In genomic region chr19:18641001-18641400, GRCm38 (mm10) we compare ENCODE assay signal across 22 mouse cellular contexts. TPM values are rescaled to one million over a fixed set of nuclear protein-coding genes. Genes with fewer than 3 reads are reported as not detected.
DNase-seq lines count a peak whose midpoint lies in the region; ATAC-seq and TF ChIP-seq lines count a peak whose summit lies in the region.
"Had no signal": no experiment of that assay in that cellular context is flagged by ENCODE, and none has a peak within 500 bp of the region (broad histone marks: within the 10 kb centered on the region; RNA-seq: fewer than 3 reads in every experiment).

No protein-coding gene starts in this region.

- ATAC-seq in heart, embryonic 16.5 days (replicated peaks; ENCODE audit: extremely low read depth, insufficient read depth, low FRiP score): 0 out of 2 replicates have a peak, but pooled peaks have one; percentile 52
- peak; percentile 26; the same call in 1 of the 2 replicates for ATAC-seq in kidney, embryonic 16.5 days (ENCODE audit: low FRiP score, low TSS enrichment)
- no peak for ATAC-seq in embryonic facial prominence, embryonic 15.5 days (ENCODE audit: insufficient number of reproducible peaks, low FRiP score, low TSS enrichment, low read depth)
- ATAC-seq: CD4-positive, CD25-positive, alpha-beta regulatory T cell, adult 4 months; forebrain, embryonic 15.5 days; intestine, postnatal 0 days had no signal

- WGBS in heart, embryonic 16.5 days: 60% methylated on average over 4 of the region's 4 CpGs
- WGBS in heart, adult 2 months: 34% methylated on average over 4 of the region's 4 CpGs
- WGBS in kidney, embryonic 16.5 days: 50% methylated on average over 4 of the region's 4 CpGs
- WGBS in kidney, adult 2 months: 41% methylated on average over 4 of the region's 4 CpGs
- 28% methylated on average over 4 of the region's 4 CpGs for WGBS in embryonic facial prominence, embryonic 15.5 days

- no peaks in the 10 kb centered on the region for H3K9me3 ChIP-seq in heart, embryonic 16.5 days (replicated peaks; ENCODE audit: control insufficient read depth, low read length)
- no peaks in the 10 kb centered on the region for H3K9me3 ChIP-seq in kidney, embryonic 16.5 days (ENCODE audit: low read length)
- no peaks in the 10 kb centered on the region for H3K9me3 ChIP-seq in embryonic facial prominence, embryonic 15.5 days (replicated peaks)
- H3K9me3 ChIP-seq: forebrain, embryonic 12.5 days; forebrain, embryonic 15.5 days; hindbrain, embryonic 12.5 days; hindbrain, embryonic 15.5 days had no signal

- no peaks in the 10 kb centered on the region; the same call in 1 of the 2 replicates for H3K36me3 ChIP-seq in heart, embryonic 16.5 days (ENCODE audit: control insufficient read depth, insufficient read depth)
- no peaks in the 10 kb centered on the region; the same call in 1 of the 2 replicates for H3K36me3 ChIP-seq in heart, adult 2 months (ENCODE audit: control insufficient read depth, insufficient read depth, low read length)
- H3K36me3 ChIP-seq in kidney, embryonic 16.5 days (ENCODE audit: insufficient read depth, low read length): no peaks in the 10 kb centered on the region
- H3K36me3 ChIP-seq in kidney, adult 2 months (ENCODE audit: control insufficient read depth, insufficient read depth, low read length): peaks cover 8% of the 10 kb centered on the region
- H3K36me3 ChIP-seq in embryonic facial prominence, embryonic 15.5 days: 0 out of 2 replicates have a peak, but pooled peaks cover 5% of the 10 kb centered on the region
- H3K36me3 ChIP-seq: forebrain, embryonic 12.5 days; forebrain, embryonic 15.5 days; hindbrain, embryonic 12.5 days; hindbrain, embryonic 15.5 days had no signal

- TF ChIP-seq CTCF in heart, adult 2 months (IDR thresholded peaks at IDR 0.05): no peak
- no peak for TF ChIP-seq CTCF in kidney, adult 2 months (conservative IDR thresholded peaks at IDR 0.05; ENCODE audit: insufficient read depth, insufficient read length, low read depth, low read length)

- DNase-seq in heart, adult 2 months: no peak
- no peak for DNase-seq in kidney, adult 2 months
- no peak for DNase-seq in retina, postnatal 1 day
- DNase-seq: adrenal gland, adult 2 months; adrenal gland, postnatal 14 days; cerebellum, adult 11 months; cerebellum, adult 2 months; cerebellum, adult 9-11 months; cerebellum, postnatal 25 days; gastrocnemius, postnatal 36 days; heart, adult 18-20 months had no signal

- intact Hi-C loops in heart, adult 2 months (cut with DNase I): loop anchor here (2.0 kb wide), 1 partner anchor 72 kb away; the partner anchor contains the start of gene D030056L22Rik

- no peaks in the 10 kb centered on the region for H3K4me1 ChIP-seq in heart, embryonic 16.5 days (ENCODE audit: control insufficient read depth, insufficient read depth, low read length)
- no peaks in the 10 kb centered on the region; the same call in 1 of the 2 replicates for H3K4me1 ChIP-seq in heart, adult 2 months (ENCODE audit: control insufficient read depth, insufficient read depth, low read length)
- peaks cover 5% of the 10 kb centered on the region; the same call in 1 of the 2 replicates for H3K4me1 ChIP-seq in kidney, embryonic 16.5 days (ENCODE audit: insufficient read depth, low read length)
- H3K4me1 ChIP-seq in kidney, adult 2 months (ENCODE audit: control insufficient read depth, insufficient read depth, low read length): no peaks in the 10 kb centered on the region
- H3K4me1 ChIP-seq in embryonic facial prominence, embryonic 15.5 days: 0 out of 2 replicates have a peak, but pooled peaks cover 7% of the 10 kb centered on the region
- H3K4me1 ChIP-seq: forebrain, embryonic 12.5 days; forebrain, embryonic 15.5 days; hindbrain, embryonic 12.5 days; hindbrain, embryonic 15.5 days had no signal

- H3K4me2 ChIP-seq in heart, embryonic 16.5 days (ENCODE audit: low read depth, low read length): no peak overlapping the region
- no peak overlapping the region for H3K4me2 ChIP-seq in kidney, embryonic 16.5 days (replicated peaks; ENCODE audit: low read depth, low read length)
- no peak overlapping the region for H3K4me2 ChIP-seq in embryonic facial prominence, embryonic 15.5 days (replicated peaks)
- H3K4me2 ChIP-seq: forebrain, embryonic 12.5 days; forebrain, embryonic 15.5 days; heart, embryonic 11.5 days; hindbrain, embryonic 12.5 days; hindbrain, embryonic 15.5 days had no signal

- H3K79me2 ChIP-seq in heart, adult 2 months (replicated peaks; ENCODE audit: control insufficient read depth, insufficient read depth, low read length): no peaks in the 10 kb centered on the region

- H3K4me3 ChIP-seq in heart, embryonic 16.5 days (ENCODE audit: low read length): no peak overlapping the region
- H3K4me3 ChIP-seq in heart, adult 2 months: no peak overlapping the region
- no peak overlapping the region for H3K4me3 ChIP-seq in kidney, embryonic 16.5 days (ENCODE audit: low read length)
- H3K4me3 ChIP-seq in kidney, adult 2 months (ENCODE audit: insufficient read depth, low read depth, low read length): no peak overlapping the region
- H3K4me3 ChIP-seq in embryonic facial prominence, embryonic 15.5 days (replicated peaks): no peak overlapping the region
- H3K4me3 ChIP-seq: erythroblast, embryonic 14.5 days; forebrain, embryonic 12.5 days; forebrain, embryonic 15.5 days; hindbrain, embryonic 12.5 days; hindbrain, embryonic 15.5 days had no signal

- H3K27ac ChIP-seq in heart, embryonic 16.5 days (ENCODE audit: low read length): no peak overlapping the region
- H3K27ac ChIP-seq in heart, adult 2 months: no peak overlapping the region
- no peak overlapping the region for H3K27ac ChIP-seq in kidney, embryonic 16.5 days (ENCODE audit: low read length)
- no peak overlapping the region for H3K27ac ChIP-seq in kidney, adult 2 months (ENCODE audit: insufficient read depth, low read depth, low read length)
- H3K27ac ChIP-seq in embryonic facial prominence, embryonic 15.5 days (replicated peaks): 0 out of 2 replicates have a peak overlapping the region, but pooled peaks have one; percentile 34
- H3K27ac ChIP-seq: forebrain, embryonic 12.5 days; forebrain, embryonic 15.5 days; hindbrain, embryonic 12.5 days; hindbrain, embryonic 15.5 days had no signal

- TF ChIP-seq EP300 in heart, adult 2 months (IDR thresholded peaks at IDR 0.05; ENCODE audit: insufficient read depth, low read depth, low read length): no peak

- no peak overlapping the region for H3K9ac ChIP-seq in heart, embryonic 16.5 days (ENCODE audit: low read length)
- no peak overlapping the region for H3K9ac ChIP-seq in heart, adult 2 months (ENCODE audit: low read depth, low read length)
- H3K9ac ChIP-seq in kidney, embryonic 16.5 days (replicated peaks; ENCODE audit: low read length): no peak overlapping the region
- no peak overlapping the region for H3K9ac ChIP-seq in embryonic facial prominence, embryonic 15.5 days
- H3K9ac ChIP-seq: forebrain, embryonic 12.5 days; forebrain, embryonic 15.5 days; hindbrain, embryonic 12.5 days; hindbrain, embryonic 15.5 days had no signal

- TF ChIP-seq POLR2A in heart, adult 2 months (IDR thresholded peaks at IDR 0.05; ENCODE audit: insufficient read depth, low read depth, low read length): no peak
- no peak for TF ChIP-seq POLR2A in kidney, adult 2 months (IDR thresholded peaks at IDR 0.05; ENCODE audit: low read depth, low read length)

- H3K27me3 ChIP-seq in heart, embryonic 16.5 days (ENCODE audit: control insufficient read depth, insufficient read depth, low read length): no peaks in the 10 kb centered on the region
- no peaks in the 10 kb centered on the region for H3K27me3 ChIP-seq in heart, adult 2 months (ENCODE audit: control insufficient read depth, insufficient read depth, low read length)
- H3K27me3 ChIP-seq in kidney, embryonic 16.5 days (ENCODE audit: insufficient read depth, low read length): no peaks in the 10 kb centered on the region
- no peaks in the 10 kb centered on the region for H3K27me3 ChIP-seq in kidney, adult 2 months (replicated peaks; ENCODE audit: control insufficient read depth, insufficient read depth, low read length)
- H3K27me3 ChIP-seq in embryonic facial prominence, embryonic 15.5 days: no peaks in the 10 kb centered on the region
- H3K27me3 ChIP-seq: forebrain, embryonic 12.5 days; forebrain, embryonic 15.5 days; hindbrain, embryonic 12.5 days; hindbrain, embryonic 15.5 days had no signal

RNA-seq across cellular contexts. Expression of gene Nmrk1, which starts 9.3 kb away (rescaled TPM):
- polyA plus RNA-seq in heart, embryonic 16.5 days (2015; fragmentation: Nextera tagmentation; extraction: Ambion mirVana): 8.0 and 8.3 TPM in 2 replicates
- 1 to 10 TPM; 2.3 to 2.5 TPM for total RNA-seq in heart, adult 2 months (2021)
- 5.4 and 9.7 TPM in 2 replicates for polyA plus RNA-seq in heart, adult 2 months (2012; rRNA removed)
- polyA plus RNA-seq in kidney, embryonic 16.5 days (2015; fragmentation: Nextera tagmentation; extraction: Ambion mirVana): 28.6 and 29.2 TPM in 2 replicates
- 77.1 and 78.6 TPM in 2 replicates for polyA plus RNA-seq in kidney, adult 2 months (2012; rRNA removed)
- 20.0 and 21.0 TPM in 2 replicates for polyA plus RNA-seq in embryonic facial prominence, embryonic 15.5 days (2015; fragmentation: Nextera tagmentation; extraction: Ambion mirVana)
- polyA plus RNA-seq: erythroblast, embryonic 14.5 days had no signal

RNA-seq across cellular contexts. Expression of gene Ostf1, which starts 9.4 kb away (rescaled TPM):
- 89.5 and 94.1 TPM in 2 replicates for polyA plus RNA-seq in heart, embryonic 16.5 days (2015; fragmentation: Nextera tagmentation; extraction: Ambion mirVana)
- total RNA-seq in heart, adult 2 months (2021): 10 to 100 TPM; 35.3 to 37.6 TPM
- 29.5 and 31.5 TPM in 2 replicates for polyA plus RNA-seq in heart, adult 2 months (2012; rRNA removed)
- 136 and 150 TPM in 2 replicates for polyA plus RNA-seq in kidney, embryonic 16.5 days (2015; fragmentation: Nextera tagmentation; extraction: Ambion mirVana)
- polyA plus RNA-seq in kidney, adult 2 months (2012; rRNA removed): 66.0 and 80.0 TPM in 2 replicates
- 124 and 125 TPM in 2 replicates for polyA plus RNA-seq in embryonic facial prominence, embryonic 15.5 days (2015; fragmentation: Nextera tagmentation; extraction: Ambion mirVana)

RNA-seq across cellular contexts. Expression of gene Carnmt1, which starts 29.6 kb away (rescaled TPM):
- polyA plus RNA-seq in heart, embryonic 16.5 days (2015; fragmentation: Nextera tagmentation; extraction: Ambion mirVana): 23.3 and 25.5 TPM in 2 replicates
- 10 to 100 TPM; 32.8 to 36.4 TPM for total RNA-seq in heart, adult 2 months (2021)
- 13.0 and 23.3 TPM in 2 replicates for polyA plus RNA-seq in heart, adult 2 months (2012; rRNA removed)
- 24.0 and 26.0 TPM in 2 replicates for polyA plus RNA-seq in kidney, embryonic 16.5 days (2015; fragmentation: Nextera tagmentation; extraction: Ambion mirVana)
- polyA plus RNA-seq in kidney, adult 2 months (2012; rRNA removed): 5.9 and 6.3 TPM in 2 replicates
- 32.3 and 36.5 TPM in 2 replicates for polyA plus RNA-seq in embryonic facial prominence, embryonic 15.5 days (2015; fragmentation: Nextera tagmentation; extraction: Ambion mirVana)
